Mouse (Mus musculus) hindbrain, embryonic 10.5 days (tissue): ENCODE results near the gene Atxn1. TPM values are rescaled to one million over a fixed set of nuclear protein-coding genes. Genes with fewer than 3 reads are reported as not detected.

Experiments used
- DNase-seq: peaks from one replicate; pipeline ENCODE4 v3.0.0-alpha.2; 2017; ENCODE audit warnings: low spot score
- H3K27ac ChIP-seq: fragments of 300-500 bp; sonication (generic); 2 replicates; pipeline ENCODE4 v1.5.1; 2016; ENCODE audit warnings: mild to moderate bottlenecking, moderate library complexity
- H3K27me3 ChIP-seq: fragments of 300-500 bp; sonication (generic); 2 replicates; pipeline ENCODE4 v1.6.1; 2016; ENCODE audit warnings: mild to moderate bottlenecking; ENCODE audit not compliant: poor library complexity, insufficient read depth, severe bottlenecking
- H3K36me3 ChIP-seq: fragments of 300-500 bp; sonication (generic); 2 replicates; pipeline ENCODE4 v1.6.1; 2016; ENCODE audit warnings: mild to moderate bottlenecking, moderate library complexity
- H3K4me1 ChIP-seq: fragments of 300-500 bp; sonication (generic); replicated peaks from 2 replicates; pipeline ENCODE4 v1.6.1; 2016; ENCODE audit warnings: mild to moderate bottlenecking
- H3K4me3 ChIP-seq: fragments of 300-500 bp; sonication (generic); 2 replicates; pipeline ENCODE4 v1.5.1; 2016; ENCODE audit warnings: mild to moderate bottlenecking, moderate library complexity
- H3K9me3 ChIP-seq: fragments of 300-500 bp; sonication (generic); 2 replicates; pipeline ENCODE4 v1.6.1; 2016; ENCODE audit warnings: mild to moderate bottlenecking, moderate library complexity
- WGBS: fragments of 180-500 bp; shearing (Covaris S2); methylation state at CpG from one replicate; pipeline ENCODE4 v1.1.7; 2016; 5-methylcytosine and 5-hydroxymethylcytosine counted together
- polyA plus RNA-seq: library from polyadenylated mRNA; unstranded; fragments of >200 nt; fragmentation: Nextera tagmentation; extraction: Ambion mirVana; gene quantifications from 2 replicates; pipeline ENCODE4 v1.2.1, GENCODE M21; 2016

Atxn1 gene
- polyA plus RNA-seq, 1 experiment from 2014 or later, result 2.4 TPM

DNA sequence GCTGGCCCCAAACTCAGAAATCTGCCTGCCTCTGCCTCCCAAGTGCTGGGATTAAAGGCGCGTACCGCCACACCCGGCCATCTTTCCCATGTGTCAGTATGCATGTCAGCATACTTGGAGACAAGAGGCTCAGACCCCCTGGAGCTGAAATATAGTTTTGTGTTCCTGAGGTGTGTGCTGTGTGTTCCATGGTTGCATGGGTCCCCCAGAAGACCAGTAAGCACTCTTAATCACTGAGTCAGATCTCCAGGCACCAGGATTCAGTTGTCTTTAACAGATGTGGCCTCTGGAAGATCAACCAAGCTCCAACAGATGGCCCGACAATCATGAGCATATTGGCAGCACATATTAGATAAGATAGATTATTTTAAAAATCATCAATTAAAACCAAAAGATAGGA lies 62.4 kb downstream of the Atxn1 start:
- Histone ChIP-seq H3K36me3 (no peaks in the 10 kb centered on the region), H3K4me3 (no peak overlapping the region), H3K27ac (no peak overlapping the region), H3K27me3 (no peaks in the 10 kb centered on the region), H3K9me3 (no peaks in the 10 kb centered on the region), H3K4me1 (peaks cover 29% of the 10 kb centered on the region)
- WGBS, result 97% methylated on average over 5 of the region's 5 CpGs
- no peak for DNase-seq

DNA sequence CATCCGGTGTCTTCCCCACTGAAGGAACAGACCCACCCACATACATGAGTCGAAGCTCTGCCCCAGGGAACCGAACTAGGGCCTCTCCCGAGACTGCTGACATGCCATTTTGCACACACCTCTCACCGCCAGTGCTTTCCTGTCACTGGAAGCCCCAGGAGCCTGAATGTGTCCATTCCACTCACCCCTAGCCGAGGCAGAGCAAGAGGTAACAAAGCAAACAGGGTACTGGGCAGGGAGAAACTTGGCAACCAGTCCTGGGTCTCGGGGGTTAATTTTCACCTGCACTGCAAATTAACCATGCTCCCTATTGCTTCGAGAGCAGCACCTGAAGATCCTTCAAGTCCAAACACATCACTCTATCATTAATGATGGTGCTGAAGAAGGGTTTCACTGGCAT lies 64.0 kb downstream of the Atxn1 start:
- H3K4me3 ChIP-seq, result no peak overlapping the region
- WGBS, result 85% methylated on average over 8 of the region's 8 CpGs
- no peaks in the 10 kb centered on the region for H3K36me3 ChIP-seq
- no peaks in the 10 kb centered on the region for H3K9me3 ChIP-seq
- peaks cover 15% of the 10 kb centered on the region for H3K4me1 ChIP-seq
- H3K27me3 ChIP-seq, result no peaks in the 10 kb centered on the region
- DNase-seq, result no peak
- H3K27ac ChIP-seq, result no peak overlapping the region

DNA sequence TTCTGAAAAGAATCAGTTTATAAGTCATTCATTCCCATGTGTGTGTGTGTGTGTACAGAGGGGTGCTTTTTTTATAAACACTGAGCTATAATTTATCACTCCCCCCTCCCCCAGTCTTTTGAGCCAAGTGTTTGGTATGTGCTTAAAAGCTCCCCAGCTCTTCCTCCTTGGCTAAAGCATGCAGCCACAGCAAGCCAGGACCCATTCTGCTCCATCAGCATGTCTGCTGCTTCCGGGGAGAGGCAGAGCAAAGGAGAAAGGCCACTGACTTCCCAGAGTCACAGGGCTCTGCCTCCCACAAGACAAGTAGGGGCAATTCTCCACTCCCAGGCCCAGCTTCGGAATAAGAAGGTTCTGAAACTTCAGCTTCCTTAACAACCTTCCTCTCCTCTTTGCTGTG lies 67.2 kb downstream of the Atxn1 start:
- Histone ChIP-seq H3K4me1 (no peaks in the 10 kb centered on the region), H3K4me3 (no peak overlapping the region), H3K27me3 (no peaks in the 10 kb centered on the region), H3K27ac (no peak overlapping the region), H3K36me3 (no peaks in the 10 kb centered on the region), H3K9me3 (no peaks in the 10 kb centered on the region)
- WGBS, result 67% methylated on average over 2 of the region's 2 CpGs
- no peak for DNase-seq

DNA sequence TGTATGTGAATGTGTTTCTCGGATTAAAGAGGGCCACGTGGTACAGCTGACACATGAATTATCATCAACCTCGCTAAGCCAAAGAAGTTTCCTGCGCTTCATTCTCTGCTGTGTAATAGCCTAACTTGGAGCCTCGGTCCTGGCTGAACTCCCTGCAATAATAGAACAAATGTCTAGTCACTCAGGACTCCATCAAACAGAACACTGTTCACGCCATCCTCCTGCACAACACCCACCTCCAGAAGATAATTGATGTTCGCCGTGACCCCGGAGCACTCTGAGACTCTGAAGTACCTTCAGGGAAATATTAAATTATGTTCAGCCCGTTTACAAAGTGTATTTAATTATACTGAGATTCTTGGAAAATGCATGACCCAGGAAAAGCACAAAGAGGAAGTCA lies 70.0 kb downstream of the Atxn1 start:
- no peaks in the 10 kb centered on the region for H3K27me3 ChIP-seq
- H3K27ac ChIP-seq, result no peak overlapping the region
- H3K4me3 ChIP-seq, result no peak overlapping the region
- no peaks in the 10 kb centered on the region for H3K4me1 ChIP-seq
- 80% methylated on average over 10 of the region's 10 CpGs for WGBS
- no peaks in the 10 kb centered on the region for H3K9me3 ChIP-seq
- DNase-seq, result no peak
- no peaks in the 10 kb centered on the region for H3K36me3 ChIP-seq

DNA sequence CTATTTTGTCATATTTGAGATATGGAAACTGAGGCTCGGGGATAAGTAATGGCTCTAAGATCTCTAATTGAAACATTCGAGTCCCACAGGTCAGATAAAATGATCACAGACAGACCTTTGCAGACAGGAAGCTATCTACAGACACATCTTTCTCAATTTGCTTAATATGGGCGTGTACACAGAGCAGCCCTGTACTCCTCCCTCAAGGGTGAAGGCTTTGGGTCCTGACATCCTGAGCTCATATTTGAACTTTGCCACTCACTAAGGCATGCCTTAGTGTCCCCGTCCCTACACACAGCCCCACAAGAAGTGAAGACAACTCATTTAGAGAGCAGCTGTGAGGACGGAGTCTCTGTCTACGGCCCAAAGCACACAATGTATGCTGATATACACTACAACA lies 70.6 kb downstream of the Atxn1 start:
- no peak overlapping the region for H3K27ac ChIP-seq
- H3K27me3 ChIP-seq, result no peaks in the 10 kb centered on the region
- no peak for DNase-seq
- no peaks in the 10 kb centered on the region for H3K9me3 ChIP-seq
- no peak overlapping the region for H3K4me3 ChIP-seq
- 87% methylated on average over 6 of the region's 6 CpGs for WGBS
- no peaks in the 10 kb centered on the region for H3K36me3 ChIP-seq
- no peaks in the 10 kb centered on the region for H3K4me1 ChIP-seq

DNA sequence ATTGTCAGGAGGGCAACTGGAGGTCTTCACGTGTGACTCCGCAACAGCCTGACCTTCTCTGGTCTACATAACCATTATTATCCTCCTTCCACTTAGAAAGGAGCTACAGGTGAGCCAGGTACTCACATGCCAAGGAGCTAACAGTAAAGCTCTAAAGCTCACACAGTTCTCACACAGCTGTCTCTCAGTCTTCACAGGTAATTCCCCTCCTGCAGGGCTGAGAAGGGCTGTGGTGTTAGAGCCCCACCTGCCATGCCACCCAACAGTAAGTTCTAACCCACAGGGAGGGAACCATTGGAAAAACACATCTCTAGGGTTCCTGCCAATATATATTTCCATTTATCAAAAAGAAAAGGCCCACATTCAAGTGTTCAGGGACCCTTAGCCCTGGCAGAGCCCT lies 73.7 kb downstream of the Atxn1 start:
- Histone ChIP-seq H3K4me1 (no peaks in the 10 kb centered on the region), H3K4me3 (no peak overlapping the region), H3K36me3 (no peaks in the 10 kb centered on the region), H3K27me3 (no peaks in the 10 kb centered on the region), H3K27ac (no peak overlapping the region), H3K9me3 (no peaks in the 10 kb centered on the region)
- DNase-seq, result no peak
- 82% methylated on average over 2 of the region's 2 CpGs for WGBS

DNA sequence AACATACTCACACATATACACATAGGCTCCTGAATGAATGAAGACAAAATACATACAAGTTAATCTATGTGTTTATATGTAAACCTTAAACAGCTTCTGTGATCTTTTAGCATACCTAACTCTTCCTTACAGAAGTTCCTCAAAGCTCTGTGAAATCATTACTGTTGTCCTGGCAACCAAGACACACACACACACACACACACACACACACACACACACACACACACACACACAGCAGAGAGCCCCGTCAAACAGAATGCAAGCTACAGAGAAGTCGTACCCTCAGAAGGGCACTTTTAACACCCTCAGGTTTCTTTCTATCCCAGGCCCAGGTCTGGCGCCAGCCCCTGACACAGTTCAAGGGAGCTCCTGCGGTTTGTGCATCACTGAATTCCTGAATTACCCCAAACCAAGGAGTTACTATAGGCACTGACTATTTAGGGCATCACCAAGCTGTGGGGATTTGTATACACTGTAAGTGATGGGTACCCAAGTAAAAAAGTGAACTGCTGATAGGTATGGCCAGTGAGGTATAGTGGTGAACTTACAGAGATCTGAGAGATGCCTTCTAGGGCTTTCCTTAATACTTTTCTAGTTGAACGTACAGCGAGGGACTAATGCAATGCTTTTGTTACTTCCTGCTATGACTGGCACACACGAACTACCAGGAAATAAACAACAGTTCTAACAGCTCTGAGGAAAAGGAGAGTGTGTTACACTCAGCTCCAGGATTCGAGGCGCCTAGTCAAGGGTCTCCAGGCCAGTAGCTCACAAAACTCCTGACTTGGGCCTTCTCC lies 75.7 kb downstream of the Atxn1 start:
- Histone ChIP-seq H3K36me3 (no peaks in the 10 kb centered on the region), H3K4me3 (no peak overlapping the region), H3K4me1 (no peaks in the 10 kb centered on the region), H3K27ac (no peak overlapping the region), H3K9me3 (no peaks in the 10 kb centered on the region), H3K27me3 (no peaks in the 10 kb centered on the region)
- DNase-seq, result no peak
- WGBS, result 80% methylated on average over 9 of the region's 9 CpGs

DNA sequence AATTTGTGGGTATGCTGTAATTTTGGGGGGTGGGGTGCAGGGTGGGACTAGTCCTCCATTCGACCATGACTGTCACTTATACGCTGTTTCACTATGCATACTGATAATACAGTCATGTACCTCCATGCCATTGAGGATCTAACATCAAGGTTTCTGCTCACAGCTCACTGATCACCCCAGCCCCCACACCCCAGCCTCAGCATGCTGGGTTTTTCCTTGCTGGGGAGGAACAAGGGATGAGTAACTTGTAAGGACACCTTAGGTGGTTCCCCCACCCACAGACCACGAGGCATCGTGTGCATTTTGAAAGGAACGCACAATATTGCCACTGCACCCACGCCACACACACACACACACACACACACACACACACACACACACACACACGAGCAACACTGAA lies 79.9 kb downstream of the Atxn1 start:
- Histone ChIP-seq H3K27ac (no peak overlapping the region), H3K27me3 (peaks cover 8% of the 10 kb centered on the region; the same call in 1 of the 2 replicates), H3K4me3 (no peak overlapping the region), H3K9me3 (no peaks in the 10 kb centered on the region), H3K4me1 (peaks cover 28% of the 10 kb centered on the region), H3K36me3 (no peaks in the 10 kb centered on the region)
- no peak for DNase-seq
- 86% methylated on average over 7 of the region's 7 CpGs for WGBS

DNA sequence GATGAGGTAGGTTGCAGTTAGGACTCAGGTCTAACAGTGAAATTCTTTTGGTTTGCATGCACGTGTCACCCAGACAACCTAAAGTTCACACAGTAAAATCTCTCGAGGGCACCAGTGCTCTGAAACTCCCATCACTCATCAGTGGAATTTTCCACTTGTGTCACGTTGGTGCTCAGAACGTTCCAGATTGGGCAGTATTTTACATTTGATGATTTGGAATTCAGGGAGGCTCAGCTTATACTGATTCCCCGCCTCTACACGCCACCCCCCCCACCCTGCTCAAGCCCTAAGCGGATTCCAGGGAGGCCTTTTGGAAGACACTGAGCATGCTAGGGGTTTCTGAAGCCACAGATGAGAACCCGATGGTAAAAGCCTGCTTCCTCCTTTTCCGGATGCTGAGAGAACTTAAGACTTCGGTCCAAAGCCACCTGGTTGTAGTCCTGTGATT lies 81.0 kb downstream of the Atxn1 start:
- Histone ChIP-seq H3K27ac (no peak overlapping the region), H3K4me3 (no peak overlapping the region), H3K27me3 (peaks cover 8% of the 10 kb centered on the region; the same call in 1 of the 2 replicates), H3K4me1 (peaks cover 37% of the 10 kb centered on the region), H3K9me3 (no peaks in the 10 kb centered on the region), H3K36me3 (no peaks in the 10 kb centered on the region)
- 85% methylated on average over 10 of the region's 10 CpGs for WGBS
- DNase-seq, result no peak

DNA sequence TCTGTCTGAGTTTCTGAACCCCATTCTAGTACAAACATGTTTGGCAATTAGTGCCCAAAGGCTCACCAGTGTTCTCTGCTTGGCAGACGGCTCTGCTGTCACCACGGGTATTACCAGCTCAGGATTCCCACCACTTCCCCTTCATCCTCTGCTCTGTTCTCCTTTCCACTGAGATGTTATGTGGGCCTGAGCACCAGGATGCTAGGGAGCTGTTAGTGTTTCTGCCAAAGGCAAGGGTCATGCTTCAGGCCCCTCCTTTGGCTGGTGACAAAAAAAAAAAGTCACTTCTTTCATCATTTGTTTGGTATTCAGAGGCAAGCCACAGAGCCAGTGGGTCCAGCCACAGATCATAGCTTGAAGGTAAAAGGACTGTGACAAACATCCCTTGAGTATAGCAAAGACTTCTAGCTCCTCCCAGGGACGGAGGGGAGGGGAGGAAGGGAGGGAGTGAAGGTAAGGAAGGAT lies 81.8 kb downstream of the Atxn1 start:
- Histone ChIP-seq H3K4me3 (no peak overlapping the region), H3K27me3 (peaks cover 8% of the 10 kb centered on the region), H3K36me3 (no peaks in the 10 kb centered on the region), H3K9me3 (no peaks in the 10 kb centered on the region), H3K4me1 (peaks cover 37% of the 10 kb centered on the region), H3K27ac (no peak overlapping the region)
- WGBS, result 46% methylated on average over 3 of the region's 3 CpGs
- no peak for DNase-seq

DNA sequence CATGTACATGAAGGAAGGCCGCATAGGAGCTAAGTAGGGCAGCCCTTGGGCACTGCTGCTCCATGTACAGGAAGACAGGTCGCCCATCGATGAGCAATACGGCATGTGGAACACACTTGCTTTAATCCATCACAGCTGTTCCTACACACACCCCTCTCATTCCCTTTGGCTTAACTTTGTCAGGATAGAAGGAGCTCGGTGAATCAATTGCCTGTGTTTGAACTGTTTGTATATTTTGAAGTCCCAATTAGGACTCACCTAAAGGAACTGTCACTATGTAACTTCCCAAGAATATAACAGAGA lies 84.3 kb downstream of the Atxn1 start:
- H3K36me3 ChIP-seq, result no peaks in the 10 kb centered on the region
- peaks cover 11% of the 10 kb centered on the region for H3K27me3 ChIP-seq
- no peak overlapping the region for H3K4me3 ChIP-seq
- DNase-seq, result no peak
- 83% methylated on average over 5 of the region's 5 CpGs for WGBS
- peaks cover 48% of the 10 kb centered on the region for H3K4me1 ChIP-seq
- no peak overlapping the region for H3K27ac ChIP-seq
- no peaks in the 10 kb centered on the region for H3K9me3 ChIP-seq

DNA sequence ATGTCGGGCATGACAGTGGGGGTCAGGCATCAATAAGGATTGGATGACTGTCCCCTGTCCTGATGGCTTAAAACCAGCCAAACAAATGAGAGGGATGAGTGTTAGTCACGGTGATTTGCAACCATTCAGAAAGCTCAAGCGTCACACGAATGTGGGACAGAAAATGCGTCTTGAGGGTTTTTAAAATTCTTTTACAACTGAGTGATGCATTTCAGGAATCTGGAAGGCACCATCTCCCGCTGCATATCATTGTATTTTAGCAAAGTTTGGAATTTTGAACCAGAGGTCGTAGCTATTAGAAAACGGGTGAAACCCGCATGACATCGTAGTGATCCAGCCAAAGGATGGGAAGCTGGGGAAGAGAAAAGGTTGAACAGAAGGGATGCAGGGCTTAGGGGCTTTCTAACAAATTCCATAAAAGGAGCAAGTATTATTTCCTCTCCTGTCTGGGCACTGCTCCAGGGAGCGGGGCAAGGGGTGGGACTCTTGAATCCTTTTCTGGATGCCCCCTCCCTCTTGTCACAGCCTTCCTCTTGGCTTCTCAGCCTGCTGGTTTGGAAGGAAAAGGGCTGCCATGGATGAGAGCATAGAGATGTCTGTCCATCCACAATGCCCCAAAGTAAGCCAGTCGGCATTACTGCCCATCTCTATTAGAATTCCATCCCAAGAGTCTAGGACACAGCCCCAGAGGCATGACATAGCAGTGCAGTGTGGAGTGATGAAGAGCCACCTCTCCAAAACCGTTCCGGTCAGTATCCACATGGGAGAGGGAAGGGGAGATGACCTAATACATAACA lies 84.9 kb downstream of the Atxn1 start:
- peaks cover 48% of the 10 kb centered on the region for H3K4me1 ChIP-seq
- H3K36me3 ChIP-seq, result no peaks in the 10 kb centered on the region
- 59% methylated on average over 14 of the region's 14 CpGs for WGBS
- no peak for DNase-seq
- no peak overlapping the region; the same call in 1 of the 2 replicates for H3K27ac ChIP-seq
- no peaks in the 10 kb centered on the region for H3K9me3 ChIP-seq
- H3K27me3 ChIP-seq, result peaks cover 11% of the 10 kb centered on the region
- no peak overlapping the region for H3K4me3 ChIP-seq

DNA sequence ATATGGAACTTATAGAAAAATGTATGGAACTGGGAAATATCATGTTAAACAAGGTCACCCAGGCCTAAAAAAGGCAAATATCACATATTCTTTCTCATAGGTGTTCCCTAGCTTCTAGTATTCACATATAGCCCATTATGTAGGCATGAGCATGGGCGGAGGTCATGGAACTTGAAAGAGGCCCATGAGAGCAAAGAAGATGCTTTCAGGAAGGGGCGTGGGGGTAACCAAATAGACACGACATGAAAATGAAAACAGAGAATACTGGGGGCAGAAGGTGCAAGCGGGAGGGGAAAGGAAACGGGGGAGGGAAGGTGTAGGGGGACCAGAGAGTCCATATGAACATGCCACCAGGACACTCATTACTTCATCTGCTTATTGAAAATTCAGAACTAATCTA lies 87.9 kb downstream of the Atxn1 start:
- H3K4me3 ChIP-seq, result no peak overlapping the region
- no peaks in the 10 kb centered on the region for H3K36me3 ChIP-seq

More for the DNA sequence above, 87.9 kb downstream of the Atxn1 start:
- Histone ChIP-seq H3K4me1 (peaks cover 36% of the 10 kb centered on the region), H3K27me3 (peaks cover 6% of the 10 kb centered on the region), H3K27ac (no peak overlapping the region), H3K9me3 (no peaks in the 10 kb centered on the region)
- DNase-seq, result no peak
- WGBS, result 74% methylated on average over 5 of the region's 5 CpGs
